Mouse (Mus musculus) left cerebral cortex, postnatal 25 days (tissue): ENCODE results near the gene Serpina3c. TPM values are rescaled to one million over a fixed set of nuclear protein-coding genes. Genes with fewer than 3 reads are reported as not detected.
A peak's percentile ranks its signal among the peaks of the same experiment; 100 is the strongest.

Experiments
- DNase-seq, 2 experiments: peaks; one replicate each; pipeline ENCODE4 v3.0.0; 2022; ENCODE audit warnings: low spot score in 2 of 2, mixed read lengths in 1 of 2
- intact Hi-C: fragments of 180-260 bp; cut with DNase I; formaldehyde crosslinking; loops from one replicate; pipeline ENCODE4 v1.15.1; 2025
- total RNA-seq, 2 experiments: library from RNA; stranded (reverse); gene quantifications; 2 replicates each; pipeline ENCODE4 v1.2.3; 2021

Serpina3c gene
- total RNA-seq: under 1 TPM in 1 of 2 experiments, not detected in 1; 0.18 TPM

GRCm38 (mm10) chr12:104153656-104154055 lies at the start of gene Serpina3c:
Serpina3c (minus strand) TSS chr12:104153870.
- no peak for DNase-seq
- intact Hi-C loops: no loop called here

- intact Hi-C loops: no loop called here
Observed at GRCm38 (mm10) chr12:104190852-104191251, 37.2 kb upstream of the Serpina3c start.

GRCm38 (mm10) chr12:104189246-104189645 lies 35.6 kb upstream of the Serpina3c start:
- intact Hi-C loops: no loop called here
- no peak for DNase-seq

More at GRCm38 (mm10) chr12:104190852-104191251, 37.2 kb upstream of the Serpina3c start:
- no peak for DNase-seq

GRCm38 (mm10) chr12:104186041-104186581 lies 32.4 kb upstream of the Serpina3c start:
- intact Hi-C loops: no loop called here
- DNase-seq: peak; percentile 15 to 79

GRCm38 (mm10) chr12:104185046-104185445 lies 31.4 kb upstream of the Serpina3c start:
- DNase-seq: no peak
- intact Hi-C loops: no loop called here

GRCm38 (mm10) chr12:104178987-104179386 lies 25.3 kb upstream of the Serpina3c start:
- no peak for DNase-seq
- intact Hi-C loops: no loop called here

GRCm38 (mm10) chr12:104178577-104178976 lies 24.9 kb upstream of the Serpina3c start:
- intact Hi-C loops: no loop called here

GRCm38 (mm10) chr12:104175636-104176035 lies 22.0 kb upstream of the Serpina3c start:
- intact Hi-C loops: no loop called here
- no peak for DNase-seq

More at GRCm38 (mm10) chr12:104178577-104178976, 24.9 kb upstream of the Serpina3c start:
- DNase-seq: no peak

- DNase-seq: no peak
- intact Hi-C loops: no loop called here
Observed at GRCm38 (mm10) chr12:104174747-104175146, 21.1 kb upstream of the Serpina3c start.

- intact Hi-C loops: no loop called here
- DNase-seq: no peak
Observed at GRCm38 (mm10) chr12:104153041-104153645, 527 bp downstream of the Serpina3c start.

GRCm38 (mm10) chr12:104151989-104152388 lies 1.7 kb downstream of the Serpina3c start:
- no peak for DNase-seq
- intact Hi-C loops: no loop called here

GRCm38 (mm10) chr12:104145571-104145970 lies 8.1 kb downstream of the Serpina3c start:
- DNase-seq: no peak
- intact Hi-C loops: no loop called here

- DNase-seq: no peak
- intact Hi-C loops: no loop called here
Observed at GRCm38 (mm10) chr12:104143286-104143685, 10.4 kb downstream of the Serpina3c start.

- intact Hi-C loops: no loop called here
- DNase-seq: no peak
Observed at GRCm38 (mm10) chr12:104142427-104142826, 11.2 kb downstream of the Serpina3c start.

GRCm38 (mm10) chr12:104141506-104141905 lies 12.2 kb downstream of the Serpina3c start:
- intact Hi-C loops: no loop called here
- no peak for DNase-seq

- no peak for DNase-seq
- intact Hi-C loops: no loop called here
Observed at GRCm38 (mm10) chr12:104140543-104141103, 13.0 kb downstream of the Serpina3c start.

GRCm38 (mm10) chr12:104138216-104138615 lies 15.5 kb downstream of the Serpina3c start:
- intact Hi-C loops: no loop called here
- DNase-seq: no peak

GRCm38 (mm10) chr12:104131041-104131440 lies 22.6 kb downstream of the Serpina3c start:
- intact Hi-C loops: no loop called here
- DNase-seq: no peak

- intact Hi-C loops: no loop called here
- DNase-seq: no peak
Observed at GRCm38 (mm10) chr12:104127696-104128095, 26.0 kb downstream of the Serpina3c start, which contains the start of gene Serpina3b. Serpina3b (plus strand) TSS chr12:104127996.

GRCm38 (mm10) chr12:104125021-104125560 lies 28.6 kb downstream of the Serpina3c start:
- intact Hi-C loops: no loop called here
- no peak for DNase-seq

- peak in 1 of 2 experiments; percentile 12 for DNase-seq
- intact Hi-C loops: no loop called here
Observed at GRCm38 (mm10) chr12:104123996-104124395, 29.7 kb downstream of the Serpina3c start.
